Mouse (Mus musculus) right cerebral cortex, adult 18-20 months (tissue): ENCODE data around the gene Cacna1h.

Experiments
- DNase-seq: peaks from one replicate; pipeline ENCODE4 v3.0.0; 2022; ENCODE audit warnings: mixed read lengths

Gene Cacna1h

GRCm38 (mm10) chr17:25433617-25434606, at the start of gene Cacna1h:
Gene Cacna1h, minus strand, starts transcription at chr17:25433783.
- DNase-seq = peak; percentile 63

- DNase-seq = no peak
Measured at GRCm38 (mm10) chr17:25482092-25482491, 48.5 kb upstream of the Cacna1h start.

DNA sequence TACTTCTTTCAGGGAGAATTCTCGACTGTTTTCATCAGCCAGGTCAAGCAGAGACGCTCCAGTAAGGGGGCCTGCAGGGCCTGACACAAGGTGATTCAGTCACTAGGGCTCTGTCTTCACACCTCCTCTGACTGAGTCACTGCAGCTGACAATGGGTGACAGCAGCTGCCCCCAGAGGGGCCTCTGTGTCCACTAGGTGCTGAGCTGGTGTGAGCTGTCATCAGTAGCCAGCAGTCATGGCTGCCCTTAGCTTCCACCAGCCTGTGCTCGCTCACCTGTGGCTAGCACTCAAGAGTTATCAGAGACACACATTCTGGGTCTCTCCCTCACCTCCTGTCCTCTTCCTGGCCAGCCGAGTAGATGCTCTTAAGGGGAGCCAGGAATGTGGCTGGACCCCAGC, 47.2 kb upstream of the Cacna1h start:
- no peak for DNase-seq

- no peak for DNase-seq
Measured at GRCm38 (mm10) chr17:25480152-25480551, 46.6 kb upstream of the Cacna1h start.

DNA sequence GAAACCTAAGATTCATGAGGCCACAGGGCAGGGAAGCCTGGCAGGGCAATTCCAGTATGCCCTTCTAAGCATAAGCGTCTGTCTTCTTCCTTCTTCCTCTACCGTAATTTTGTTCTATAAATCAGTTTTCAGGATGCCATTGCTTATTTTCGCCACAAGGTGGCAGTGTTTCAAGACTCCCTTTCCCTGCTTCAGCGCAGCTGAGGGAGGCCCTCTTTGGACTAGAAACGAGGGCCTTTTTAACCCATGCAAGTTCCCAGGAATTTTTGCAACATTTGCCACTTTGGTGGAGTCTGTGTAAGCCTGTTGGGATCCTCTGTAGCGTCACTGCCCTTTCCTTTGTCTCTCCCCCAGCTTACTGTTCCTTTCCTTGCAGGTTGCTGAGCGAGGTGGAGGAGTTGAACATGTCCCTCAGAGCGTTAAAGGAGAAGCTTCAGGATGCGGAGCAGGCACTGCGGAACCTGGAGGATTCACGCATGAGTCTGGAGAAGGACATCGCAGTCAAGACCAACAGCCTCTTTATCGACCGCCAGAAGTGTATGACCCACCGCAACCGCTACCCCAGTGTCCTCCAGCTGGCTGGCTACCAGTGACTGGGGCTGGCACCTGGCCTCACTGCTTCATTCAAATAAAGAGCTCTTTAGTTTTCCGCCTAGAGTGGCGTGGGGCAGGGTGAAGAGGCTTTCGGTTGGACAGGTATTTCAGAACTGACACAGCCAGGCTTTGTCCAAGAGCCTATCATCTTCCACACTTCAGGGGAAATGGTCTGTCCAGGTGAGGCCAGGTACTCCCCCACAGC, 42.6 kb upstream of the Cacna1h start:
- peak; percentile 59 for DNase-seq

DNA sequence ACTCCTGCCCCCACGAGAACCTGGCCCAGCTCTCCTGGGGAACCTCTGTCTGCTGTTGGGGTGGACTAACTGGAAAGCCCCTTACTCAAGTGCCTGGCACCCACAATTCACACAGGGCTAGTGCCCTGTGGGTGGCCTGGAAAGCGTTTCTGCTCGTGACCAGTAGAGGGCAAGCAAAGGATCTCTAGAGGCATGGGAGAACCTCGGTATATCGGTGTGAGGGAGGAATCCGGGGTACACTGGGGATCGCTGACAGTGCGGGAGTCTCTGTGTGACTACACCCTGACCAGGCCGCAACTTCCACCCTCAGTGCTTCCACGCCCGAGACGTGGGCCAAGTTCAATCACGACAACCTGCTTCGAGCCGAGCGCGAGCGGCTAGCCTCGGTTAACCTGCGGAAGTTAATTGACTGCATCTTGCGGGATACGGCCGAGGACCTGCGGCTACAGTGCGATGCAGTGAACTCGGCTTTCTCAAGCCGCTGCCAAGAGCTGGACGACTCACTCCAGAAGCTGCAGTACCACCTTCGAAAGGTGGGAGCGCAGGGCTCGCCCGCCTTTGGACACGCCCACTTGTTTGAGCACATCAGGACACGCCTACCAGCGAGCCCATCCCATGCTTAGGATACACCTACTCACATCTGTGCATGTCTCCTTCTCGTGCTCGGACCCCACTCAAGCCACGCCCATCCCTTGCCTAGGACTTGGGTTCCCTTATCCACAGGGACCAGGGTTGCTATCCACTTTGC, 40.9 kb upstream of the Cacna1h start:
- DNase-seq = peak; percentile 50

- DNase-seq = no peak
Measured at GRCm38 (mm10) chr17:25472044-25472443, 38.5 kb upstream of the Cacna1h start.

- DNase-seq = peak; percentile 46
Measured at GRCm38 (mm10) chr17:25471418-25471817, 37.8 kb upstream of the Cacna1h start.

- DNase-seq = peak; percentile 56
Measured at GRCm38 (mm10) chr17:25469798-25470197, 36.2 kb upstream of the Cacna1h start.

DNA sequence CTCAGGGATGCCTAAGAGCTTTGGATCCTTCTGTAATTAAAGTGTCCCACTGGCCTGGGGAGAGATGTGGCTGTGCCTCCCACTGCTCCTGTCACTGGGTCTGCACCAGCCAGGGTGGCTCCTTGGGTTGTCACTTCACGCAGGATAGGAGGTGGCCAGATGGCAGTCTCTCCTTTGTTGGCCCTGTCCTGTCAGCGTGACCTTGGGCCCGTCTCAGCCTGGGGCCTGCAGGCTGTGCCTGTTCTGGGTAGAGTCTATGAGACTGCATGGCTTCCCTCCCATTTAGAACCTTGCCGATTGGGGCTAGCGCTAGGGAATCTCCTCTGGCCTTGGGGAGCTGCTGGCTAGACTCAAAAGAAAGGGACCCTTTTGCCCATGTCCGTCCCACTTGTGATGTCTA, 34.7 kb upstream of the Cacna1h start:
- DNase-seq = no peak

- DNase-seq = no peak
Measured at GRCm38 (mm10) chr17:25467781-25468180, 34.2 kb upstream of the Cacna1h start.

DNA sequence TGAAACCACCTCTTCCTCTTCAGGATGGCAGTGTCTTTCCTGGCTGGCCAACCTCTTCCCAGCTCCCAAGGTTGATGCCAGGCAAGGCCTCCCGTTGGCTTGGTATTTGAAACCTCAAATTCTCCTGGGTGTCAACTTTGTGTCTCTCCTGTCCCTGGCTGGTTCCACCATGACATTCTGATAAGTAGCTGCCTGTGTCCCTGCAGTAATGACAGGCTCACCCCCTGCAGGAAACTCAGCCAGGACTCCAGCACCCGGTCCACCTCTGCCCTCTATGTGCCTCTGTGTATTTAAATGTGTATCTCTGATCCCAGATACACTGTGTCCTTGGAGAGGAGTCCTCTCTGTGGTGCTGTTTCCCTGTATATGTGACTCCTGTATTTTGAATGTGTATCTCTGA, 32.7 kb upstream of the Cacna1h start:
- no peak for DNase-seq

- DNase-seq = no peak
Measured at GRCm38 (mm10) chr17:25464091-25464490, 30.5 kb upstream of the Cacna1h start.

DNA sequence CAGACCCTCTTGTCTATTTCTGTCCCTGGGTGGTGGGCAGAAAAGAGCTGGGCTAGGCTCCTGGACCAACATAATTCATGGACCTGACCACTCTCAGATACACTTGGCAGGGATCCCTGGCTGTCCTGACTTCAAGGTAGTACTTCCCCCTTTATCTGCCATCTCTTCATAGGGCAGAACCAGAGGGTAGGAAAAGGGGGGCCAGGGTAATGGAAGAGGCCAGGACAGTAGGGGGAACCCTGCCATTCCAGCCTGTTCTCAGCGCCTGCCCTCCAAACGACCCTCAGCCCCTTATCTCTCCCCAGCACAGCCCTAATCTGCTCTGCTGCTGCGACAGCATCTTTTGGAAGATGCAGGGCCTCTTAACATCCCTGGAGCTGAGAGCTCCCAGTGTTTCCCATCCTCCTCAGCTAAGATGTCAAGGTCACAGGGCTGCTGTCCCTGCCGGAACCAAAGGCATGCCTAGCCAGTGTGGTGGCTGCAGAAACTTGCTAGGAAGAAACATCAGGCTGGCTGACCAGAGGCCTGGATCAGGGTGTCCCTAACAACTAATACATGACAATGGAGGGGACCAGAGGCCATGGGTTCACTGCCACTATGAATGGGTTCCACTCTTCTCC, 29.9 kb upstream of the Cacna1h start:
- DNase-seq = no peak

DNA sequence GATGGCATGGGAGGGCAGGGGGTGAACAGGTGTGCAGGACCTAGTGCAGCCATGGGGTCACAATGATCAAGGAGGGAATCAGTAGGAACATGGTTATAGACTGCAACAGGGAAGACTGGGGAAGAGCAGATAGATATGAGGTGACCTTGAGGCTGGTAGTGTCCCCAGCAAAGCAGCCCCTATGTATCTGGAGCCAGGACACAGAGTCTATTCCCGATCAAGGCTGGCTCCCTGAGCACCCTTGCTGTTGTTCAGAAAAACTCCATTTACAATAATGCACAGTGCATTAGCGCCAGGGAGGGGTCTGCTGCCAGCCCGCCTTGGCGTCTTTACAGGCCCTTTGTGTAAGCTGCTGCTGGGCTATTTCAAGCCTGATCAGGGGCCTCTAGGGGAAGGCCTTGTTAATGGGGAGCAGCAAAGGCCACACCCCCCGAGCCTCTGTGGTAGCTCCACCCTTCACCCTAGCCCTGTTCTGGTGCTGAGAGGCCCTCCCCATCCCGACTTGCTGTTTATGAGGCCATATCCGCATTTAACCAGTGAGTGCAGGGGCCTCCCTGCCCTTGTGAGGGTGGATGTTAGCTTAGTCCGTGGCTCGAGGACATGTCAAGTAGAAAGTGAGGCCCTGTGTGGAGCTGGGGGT, 28.8 kb upstream of the Cacna1h start:
- DNase-seq = no peak

GRCm38 (mm10) chr17:25456540-25456939, 23.0 kb upstream of the Cacna1h start:
- DNase-seq = peak; percentile 78

DNA sequence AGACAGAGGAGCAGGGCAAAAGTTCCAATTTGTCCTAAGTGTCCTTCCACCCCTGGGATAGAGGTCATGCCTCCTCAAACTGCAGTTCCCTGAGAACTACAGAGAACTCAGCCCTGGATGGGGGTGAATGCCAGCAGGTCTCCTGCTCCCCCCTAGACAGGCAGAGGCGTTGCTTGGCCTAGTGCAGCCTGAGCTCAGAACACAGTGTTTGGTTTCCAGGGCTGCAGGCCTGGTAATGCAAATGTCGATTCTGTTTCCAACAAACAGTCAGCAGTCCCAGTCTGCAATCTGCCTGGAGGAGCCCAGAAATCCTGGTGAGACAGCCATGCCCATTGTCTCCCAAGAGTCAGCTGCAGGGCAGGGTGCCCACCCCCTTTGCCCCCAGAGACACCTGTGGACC, 20.7 kb upstream of the Cacna1h start, which contains the start of gene Tekt4:
TSS of gene Tekt4 (plus strand) at position 344 of the 400 bp plus-strand sequence.
- DNase-seq = no peak

DNA sequence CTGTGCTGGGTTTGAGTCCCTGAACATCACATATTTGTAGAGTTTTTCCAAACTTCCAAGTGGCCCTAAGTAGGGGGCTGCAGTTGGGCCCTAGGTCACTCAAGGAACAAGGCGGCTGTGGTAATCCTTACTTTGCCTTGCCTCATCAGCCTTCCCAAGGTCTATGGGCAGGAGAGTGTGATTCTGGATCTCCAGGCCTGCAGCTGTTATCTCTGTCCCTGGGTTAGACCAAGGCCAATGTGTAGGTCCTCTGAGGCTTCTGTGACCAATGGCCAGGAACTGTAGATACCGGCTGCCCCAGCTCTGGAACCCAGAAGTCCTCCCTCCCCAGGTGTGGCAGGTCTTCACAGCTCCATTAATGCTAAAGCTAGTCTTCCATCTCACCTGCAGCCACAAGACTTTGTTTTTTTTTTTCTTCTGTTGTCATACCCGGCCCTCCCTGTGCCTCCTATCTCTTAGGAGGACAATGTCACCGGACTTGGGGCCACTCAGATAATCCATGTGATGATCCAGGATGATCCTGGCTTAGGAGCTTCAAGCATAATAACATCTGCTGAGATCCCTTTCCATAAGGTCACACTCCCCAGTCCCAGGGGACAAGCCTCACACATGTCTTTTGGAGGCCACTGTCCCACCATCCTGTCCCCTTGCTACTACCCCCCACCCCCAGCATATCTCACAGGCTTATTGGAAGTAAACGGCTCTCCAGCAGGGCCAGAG, 18.8 kb upstream of the Cacna1h start:
- no peak for DNase-seq

DNA sequence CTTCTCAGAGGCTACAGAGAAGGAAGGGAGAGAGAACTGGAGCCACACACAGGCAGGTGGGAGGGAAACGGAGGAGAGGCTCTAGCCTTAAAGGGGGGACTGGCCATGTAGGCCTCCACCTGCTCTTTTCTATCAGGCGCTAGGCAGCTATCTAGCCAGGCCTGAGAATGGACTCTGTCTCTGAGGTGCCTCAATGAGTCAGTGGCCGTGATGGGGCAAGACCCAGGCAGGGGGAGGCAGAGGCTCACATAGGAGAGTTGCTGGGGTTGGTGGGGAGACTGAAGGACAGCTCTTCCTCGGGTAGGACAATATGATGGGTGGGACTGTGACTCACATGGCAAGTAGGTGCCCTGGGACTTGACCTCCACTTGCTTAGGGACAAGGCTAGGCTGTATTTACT, 16.7 kb upstream of the Cacna1h start:
- no peak for DNase-seq

DNA sequence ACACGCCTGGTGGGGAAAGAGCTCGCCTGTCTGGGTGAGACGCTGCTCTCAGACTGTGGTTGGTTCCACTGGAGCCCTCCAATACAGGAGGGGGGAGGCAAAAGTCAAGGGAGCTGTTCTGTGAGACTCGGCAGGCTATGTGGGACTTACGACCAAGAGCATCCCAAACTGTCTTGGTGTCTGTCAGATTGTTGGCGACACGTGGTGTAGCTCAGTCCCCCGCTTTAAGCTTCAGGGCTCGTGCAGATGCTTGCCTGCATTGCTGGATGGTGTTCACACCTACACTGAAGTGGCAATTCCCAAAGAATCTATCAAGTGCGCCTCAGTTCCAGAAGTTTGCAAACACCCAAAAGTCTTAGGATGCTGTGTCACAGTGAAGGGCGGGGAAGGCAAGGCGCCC, 14.3 kb upstream of the Cacna1h start:
- DNase-seq = no peak

- DNase-seq = no peak
Measured at GRCm38 (mm10) chr17:25445841-25446240, 12.3 kb upstream of the Cacna1h start.
